Mouse (Mus musculus): ENCODE measurements at regions not wholly inside any gene's neighbourhood (a gene's known extent, or its start where the extent isn't known, plus 50 kb on each side); places are given as distances from the start of the nearest gene placed in this dataset.

DNA sequence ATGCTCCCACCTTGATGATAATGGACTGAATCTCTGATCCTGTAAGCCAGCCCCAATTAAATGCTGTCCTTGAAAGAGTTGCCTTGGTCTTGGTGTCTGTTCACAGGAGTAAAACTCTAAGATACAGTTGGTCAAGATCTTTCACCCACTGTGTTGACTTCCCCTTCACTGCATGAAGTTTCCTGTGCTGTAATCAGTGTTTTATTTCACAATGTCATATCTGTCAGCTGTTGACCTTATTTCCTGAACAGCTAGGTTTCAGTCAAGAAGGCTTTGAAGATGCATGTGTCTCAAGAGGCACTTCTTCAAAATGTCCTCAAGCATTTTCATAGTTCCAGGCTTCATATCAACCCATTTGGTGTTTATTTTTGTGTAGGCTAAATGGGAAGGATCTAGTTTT, 597.3 kb upstream of the Fam92a start:
- no peak for DNase-seq (ENCODE audit: low spot score)

DNA sequence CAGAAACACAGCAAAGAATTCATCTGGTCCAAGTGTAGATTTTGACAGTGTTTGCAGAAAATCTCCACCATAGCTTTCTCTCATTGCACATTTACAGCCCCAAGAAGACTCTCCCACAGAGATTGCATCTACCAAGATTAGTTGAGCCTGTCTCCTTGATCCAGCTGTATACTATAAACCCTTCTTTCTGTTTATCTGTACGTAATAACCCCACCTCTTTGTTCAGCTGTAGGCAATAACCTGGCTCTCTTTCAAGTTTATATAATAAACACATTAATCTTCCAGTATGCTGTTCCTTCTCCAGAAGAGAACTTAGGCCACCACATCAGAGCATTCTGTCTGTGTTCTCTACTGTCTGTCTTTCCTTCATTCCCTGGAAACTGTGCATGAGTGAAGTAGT, 594.9 kb upstream of the Fam92a start:
- no peak for DNase-seq (ENCODE audit: low spot score)

DNA sequence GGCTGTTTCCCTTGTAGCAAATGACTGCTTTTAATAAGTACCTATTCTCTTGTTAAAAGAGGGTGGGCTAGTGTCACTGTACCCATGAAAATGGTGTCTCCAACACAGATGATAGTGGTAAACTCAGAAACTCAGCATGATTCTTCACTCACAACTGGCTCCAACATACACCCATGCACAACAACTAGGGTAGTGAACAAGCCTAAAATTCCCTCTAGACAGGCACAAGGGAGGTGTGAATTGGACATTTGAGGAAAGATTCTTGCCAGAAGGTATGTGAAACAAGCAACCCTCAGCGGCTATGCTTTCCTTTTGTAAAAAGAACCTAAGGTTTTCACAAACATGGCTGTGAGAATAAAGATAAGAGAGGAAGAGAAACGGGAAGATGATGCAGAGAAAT, 579.0 kb upstream of the Fam92a start:
- no peak for DNase-seq (ENCODE audit: low spot score)

DNA sequence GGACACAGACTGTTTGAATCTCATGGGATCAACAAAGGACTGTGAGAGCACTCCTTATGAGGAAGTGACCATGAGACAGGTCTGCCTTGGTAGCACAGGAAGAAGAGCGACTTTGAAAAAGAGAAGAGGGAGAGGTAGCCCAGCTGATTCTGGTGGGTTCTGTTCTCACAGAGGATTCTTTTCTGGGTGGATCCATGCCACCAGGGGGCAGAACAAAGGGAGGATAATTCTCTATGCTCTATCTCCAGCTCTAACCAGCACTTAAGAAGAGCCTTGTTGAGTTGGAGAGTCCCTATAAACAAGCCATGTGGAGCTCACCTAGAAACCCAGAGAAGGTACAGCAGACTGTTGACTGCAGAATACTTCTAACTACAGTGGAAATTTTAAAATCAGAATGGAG, 578.1 kb upstream of the Fam92a start:
- DNase-seq (ENCODE audit: low spot score) = no peak

DNA sequence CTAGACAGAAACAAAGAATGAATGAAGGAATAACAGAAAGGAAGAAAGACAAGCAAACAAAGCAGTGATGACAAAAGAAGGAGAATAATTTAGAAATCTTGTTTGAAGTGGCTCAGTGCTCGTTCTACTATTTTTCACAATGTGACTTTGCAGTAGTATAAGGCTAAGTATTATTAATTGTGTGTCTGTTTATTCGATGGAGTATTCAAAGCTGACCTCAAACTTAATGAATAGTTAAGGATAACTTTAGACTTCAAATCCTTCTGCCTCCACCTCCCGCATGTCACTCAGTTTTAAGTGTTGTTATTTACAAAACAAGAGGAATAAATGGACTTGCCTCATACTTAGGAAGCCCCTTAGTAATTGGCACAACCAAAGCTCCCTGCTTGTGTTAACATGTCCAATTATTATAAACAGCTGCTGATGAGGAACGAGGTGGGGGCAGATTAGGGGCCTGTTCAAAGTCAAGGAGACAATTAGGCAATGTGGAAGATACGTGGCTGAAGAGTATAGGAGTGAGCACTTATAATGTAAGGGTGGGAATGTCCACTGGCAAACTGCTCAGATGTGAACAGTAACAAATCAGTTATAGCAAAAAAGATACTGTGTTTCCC, 572.0 kb upstream of the Fam92a start:
- no peak for DNase-seq (ENCODE audit: low spot score)

DNA sequence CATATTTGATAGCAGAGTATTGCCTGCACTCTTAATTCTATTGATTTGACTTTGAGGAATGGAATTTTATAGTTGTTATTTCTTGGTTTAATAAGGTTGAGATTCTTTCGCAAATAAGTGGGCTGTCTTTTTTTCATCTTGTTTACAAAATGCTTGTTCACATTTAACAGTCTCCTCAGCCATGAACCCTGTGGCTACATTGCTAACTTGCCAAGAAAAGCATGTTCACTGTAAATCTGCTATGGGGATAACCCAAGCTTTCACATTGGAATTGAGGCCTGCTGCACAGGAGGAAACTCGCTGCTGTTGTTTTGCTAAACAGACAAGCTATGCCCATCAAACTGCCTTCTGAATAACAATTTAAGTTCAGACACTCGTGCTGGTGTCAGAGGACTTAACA, 564.6 kb upstream of the Fam92a start:
- DNase-seq (ENCODE audit: low spot score) = no peak

DNA sequence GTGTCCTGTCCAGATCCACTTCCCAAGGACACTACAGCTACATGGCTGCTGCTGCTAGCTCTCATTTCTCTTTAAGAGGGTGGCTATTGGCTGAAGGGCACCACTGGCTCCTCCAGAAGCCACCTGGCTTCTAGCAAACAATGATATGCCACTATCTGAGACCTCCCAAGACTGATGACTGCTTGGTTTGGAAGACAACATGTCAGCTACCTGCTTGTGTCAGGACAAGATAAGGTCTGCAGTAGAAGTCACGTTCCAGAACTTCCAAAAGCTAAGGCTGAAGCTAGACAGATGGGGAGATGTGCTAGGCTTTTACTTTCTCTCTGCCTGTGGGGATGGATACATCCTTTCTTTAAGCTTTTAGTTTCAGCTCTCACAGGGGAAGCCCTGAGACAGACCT, 528.4 kb upstream of the Fam92a start:
- DNase-seq (ENCODE audit: low spot score) = no peak

DNA sequence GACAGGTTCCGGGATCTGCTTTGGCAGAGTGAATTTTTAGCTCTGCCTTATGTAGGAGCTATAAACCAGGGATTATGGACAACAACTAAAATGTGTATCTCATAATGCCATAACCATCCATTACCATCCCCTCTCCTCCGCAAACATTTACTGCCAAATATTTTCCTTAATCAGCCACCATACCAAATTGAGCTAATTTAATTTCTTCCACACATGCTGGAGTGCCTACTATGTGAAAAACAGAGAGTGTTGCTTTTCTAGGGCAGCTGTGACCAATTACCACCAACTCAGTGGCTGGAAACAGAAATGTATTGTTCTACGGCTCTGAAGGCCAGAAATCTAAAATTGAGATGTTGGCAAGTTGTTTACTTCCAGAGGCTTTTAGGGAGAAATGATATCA, 506.0 kb upstream of the Fam92a start:
- no peak for DNase-seq (ENCODE audit: low spot score)

DNA sequence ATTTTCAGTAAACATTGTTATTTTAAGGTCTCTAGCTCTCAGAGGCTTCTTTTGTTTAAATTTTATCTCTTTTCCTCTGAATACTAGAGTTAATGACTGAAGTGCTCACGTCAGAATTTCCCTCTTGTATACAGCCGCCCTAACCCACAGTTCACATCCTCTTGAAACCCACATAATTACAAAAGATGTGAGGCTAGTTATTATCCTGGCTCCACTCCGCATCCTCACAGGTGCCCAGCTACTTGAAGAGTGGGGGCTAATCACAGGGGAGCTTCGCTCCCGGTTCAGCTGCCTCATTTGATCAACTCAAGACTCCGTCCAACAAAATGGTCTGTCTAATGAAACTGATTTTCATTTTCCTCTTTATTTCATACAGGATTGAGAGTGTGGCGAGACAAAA, 499.6 kb upstream of the Fam92a start:
- DNase-seq (ENCODE audit: low spot score) = no peak

DNA sequence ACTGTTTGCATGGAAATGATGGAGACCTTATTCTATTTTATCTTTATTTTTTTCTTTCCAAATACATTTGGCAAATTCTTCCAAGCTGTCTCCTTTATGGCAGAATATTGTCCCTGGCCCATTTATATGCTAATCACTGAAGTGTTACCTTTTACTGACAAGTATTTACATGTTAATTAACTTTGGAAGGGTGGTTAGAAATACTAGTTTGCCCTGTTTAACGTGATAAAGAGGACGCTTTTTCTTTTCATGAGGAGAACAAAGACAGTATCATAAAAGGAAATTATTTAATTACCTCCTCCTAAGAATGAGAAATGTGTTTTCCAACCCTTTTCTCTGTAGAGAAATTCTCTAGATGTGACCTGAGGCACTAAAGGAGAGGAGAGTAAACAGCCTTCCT, 491.4 kb upstream of the Fam92a start:
- DNase-seq (ENCODE audit: low spot score) = no peak

DNA sequence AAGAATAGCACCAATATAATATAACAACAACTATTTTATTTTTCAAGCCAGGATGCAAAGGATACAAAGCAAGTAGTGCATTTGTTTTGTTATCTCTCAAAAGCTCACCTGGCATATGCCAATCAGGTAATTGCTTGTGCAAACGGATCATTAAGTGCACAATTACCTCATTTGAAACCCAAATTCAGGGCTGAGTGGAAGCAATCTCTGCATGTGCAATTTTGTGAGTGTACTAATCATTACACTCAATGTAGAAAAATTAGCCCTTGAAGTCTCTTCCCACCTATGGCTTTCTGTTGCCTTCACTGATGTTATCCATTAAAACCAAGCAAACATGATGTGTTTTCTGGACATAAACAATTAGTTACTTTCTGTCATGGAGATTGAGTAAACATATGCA, 490.9 kb upstream of the Fam92a start:
- no peak for DNase-seq (ENCODE audit: low spot score)

DNA sequence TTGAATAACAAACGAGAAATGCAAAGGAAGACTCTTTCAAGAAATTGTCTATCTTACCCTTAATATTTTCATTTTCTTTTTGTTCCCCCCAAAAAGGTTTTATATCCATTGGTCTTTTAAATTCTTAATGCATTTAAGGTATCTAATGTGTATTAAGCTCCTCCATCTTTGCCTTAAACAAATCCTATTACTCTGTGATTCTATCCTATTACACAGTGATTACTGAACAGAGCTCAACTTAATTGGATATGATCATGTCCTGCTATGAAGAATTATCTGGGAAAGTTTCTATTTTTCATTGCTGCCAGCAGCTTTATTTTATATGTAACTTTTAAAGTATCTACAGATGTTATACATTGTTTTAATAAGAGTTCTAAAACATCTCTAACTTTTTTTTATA, 487.3 kb upstream of the Fam92a start:
- no peak for DNase-seq (ENCODE audit: low spot score)

DNA sequence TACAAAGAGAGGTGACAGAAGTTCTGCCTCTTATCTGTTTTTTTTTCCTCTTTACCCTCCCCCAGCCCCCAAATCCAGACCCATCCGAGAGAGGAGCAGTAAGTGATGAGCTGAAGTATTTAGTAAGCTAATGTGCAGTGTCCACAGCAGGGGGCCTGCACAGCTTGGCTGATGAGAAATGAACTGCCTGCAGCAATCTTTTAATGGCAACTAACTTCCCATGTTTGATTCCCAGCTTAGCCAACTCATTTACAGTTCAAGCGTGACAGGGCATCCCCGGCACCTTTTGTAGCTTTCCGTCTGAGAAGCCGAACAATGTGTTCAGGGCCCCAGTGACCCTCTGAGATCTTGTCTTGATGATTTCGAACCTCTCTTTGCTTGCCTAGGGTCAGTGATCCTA, 486.8 kb upstream of the Fam92a start:
- no peak for DNase-seq (ENCODE audit: low spot score)

DNA sequence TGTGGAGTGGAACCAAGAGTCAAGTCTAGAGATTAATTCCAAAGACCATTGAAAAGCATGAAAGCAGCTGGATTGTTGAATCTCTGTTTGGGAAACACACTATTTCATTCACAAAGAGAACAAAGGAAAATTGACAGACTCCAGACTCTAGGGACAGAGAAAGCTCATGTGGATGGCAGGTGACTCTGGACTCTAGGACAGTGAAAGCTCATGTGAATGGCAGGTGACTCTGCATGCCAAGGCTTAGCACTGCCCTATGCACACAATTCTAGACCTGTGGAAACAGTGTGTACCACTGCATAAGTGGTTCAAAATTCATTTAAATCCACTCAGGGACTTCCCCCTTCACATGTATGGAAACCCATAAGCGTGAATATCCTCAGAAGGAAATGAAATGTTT, 486.0 kb upstream of the Fam92a start:
- no peak for DNase-seq (ENCODE audit: low spot score)

DNA sequence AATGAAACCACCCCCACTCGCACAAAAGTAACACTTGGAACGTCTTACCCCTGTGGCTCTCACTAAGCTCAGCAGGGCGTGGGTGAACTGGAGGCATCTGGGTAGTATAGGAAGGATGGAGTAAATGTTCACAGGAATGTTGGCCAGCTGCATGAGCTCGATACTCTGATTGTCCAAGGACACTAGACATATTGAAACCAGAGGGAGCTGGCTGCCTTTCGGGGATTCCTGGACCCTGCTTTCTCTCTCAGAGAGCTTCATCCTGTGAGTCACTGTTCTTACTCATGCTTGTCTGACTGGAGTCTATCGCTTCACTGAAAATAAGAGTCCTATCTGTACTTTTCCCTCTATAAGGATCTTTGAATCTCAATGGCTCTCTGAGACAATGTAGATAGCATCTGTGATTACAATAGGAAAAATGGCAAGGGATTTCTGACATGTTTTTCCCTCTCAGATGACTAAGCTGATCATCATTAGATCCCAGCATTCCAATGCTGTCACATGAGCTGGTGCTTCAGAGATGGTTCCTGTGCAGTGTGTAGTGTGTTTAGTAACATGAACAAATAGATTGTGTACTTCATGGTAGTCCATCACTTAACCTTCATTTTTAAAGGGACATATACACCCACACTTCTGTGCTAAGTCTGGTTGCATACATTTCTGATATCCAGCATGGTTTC, 485.2 kb upstream of the Fam92a start:
- DNase-seq (ENCODE audit: low spot score) = no peak

DNA sequence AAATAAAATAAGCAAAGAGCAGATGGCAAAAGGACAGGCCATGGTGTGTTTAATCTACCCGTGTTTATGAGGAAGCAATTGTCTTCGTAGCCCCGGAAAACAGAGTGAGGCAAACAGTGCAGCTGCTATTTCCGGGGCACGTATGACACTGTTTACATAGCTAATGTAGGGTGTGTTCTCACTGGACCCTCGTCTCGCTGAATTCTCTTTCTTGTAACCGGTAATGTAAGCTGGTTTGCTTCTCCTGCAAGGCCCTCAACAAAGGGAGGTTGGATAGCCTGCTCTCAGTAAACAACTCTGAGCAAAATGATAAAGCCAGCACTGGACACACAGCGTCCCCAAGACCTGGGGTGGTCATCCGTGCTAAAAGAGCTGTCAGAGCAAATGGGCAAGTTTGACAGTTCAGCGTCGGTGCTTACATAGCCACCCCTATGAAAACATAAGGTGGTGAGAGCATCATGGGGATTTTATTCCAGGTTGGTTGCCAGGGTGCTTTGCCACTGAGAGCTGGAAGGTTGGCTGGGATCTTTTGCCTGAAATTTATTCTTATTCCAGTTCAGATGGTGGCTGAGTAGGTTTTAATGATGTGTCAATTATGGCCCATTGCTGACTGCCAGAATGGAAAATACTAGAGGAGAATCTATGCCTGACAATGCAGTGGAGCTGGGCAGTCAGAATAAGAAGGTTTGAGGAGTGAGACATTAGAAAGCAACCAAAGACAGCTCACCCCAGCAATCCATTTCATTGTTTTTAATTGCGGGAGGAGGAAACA, 483.8 kb upstream of the Fam92a start:
- DNase-seq (ENCODE audit: low spot score) = no peak

DNA sequence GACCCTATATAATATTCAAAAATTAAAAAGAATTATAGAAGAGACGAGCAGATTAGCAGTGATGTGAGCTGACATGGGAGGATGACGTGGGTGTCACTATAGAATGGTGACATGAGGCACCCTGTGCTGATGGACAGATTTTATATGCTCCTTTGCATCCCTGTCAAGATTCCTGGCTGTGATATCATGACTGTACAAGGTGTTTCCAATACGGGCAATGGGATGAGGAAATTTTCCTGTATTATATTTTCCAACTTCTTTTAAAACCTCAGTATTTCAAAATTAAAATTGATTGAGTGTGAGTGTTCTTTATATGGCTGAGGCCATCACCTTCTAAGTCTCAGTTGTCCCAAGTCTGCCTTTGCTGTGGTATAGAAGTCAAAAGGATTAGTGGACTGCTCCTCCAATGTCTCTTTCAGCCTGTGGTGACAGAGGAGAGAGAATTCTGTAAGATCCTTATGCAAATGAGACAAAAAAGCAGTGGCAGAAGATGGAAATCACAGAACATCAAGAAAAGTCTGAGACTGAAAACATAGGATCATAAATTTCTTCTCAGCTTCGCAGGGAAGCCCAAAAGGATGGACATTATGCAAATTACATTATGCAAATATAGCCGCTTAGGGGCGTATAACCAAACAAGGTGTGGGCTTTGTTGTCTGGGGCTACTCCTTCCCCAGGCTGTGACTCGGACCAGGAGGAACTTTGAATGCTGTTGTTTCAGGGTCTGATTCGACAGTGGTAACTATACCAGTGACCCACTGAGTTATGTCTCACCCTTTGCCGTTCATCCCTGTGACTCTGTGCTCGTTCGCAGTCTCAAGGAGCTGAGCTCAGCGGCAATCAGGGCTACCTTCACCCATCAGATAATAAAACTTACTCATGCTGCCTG, 483.0 kb upstream of the Fam92a start:
- no peak for DNase-seq (ENCODE audit: low spot score)

DNA sequence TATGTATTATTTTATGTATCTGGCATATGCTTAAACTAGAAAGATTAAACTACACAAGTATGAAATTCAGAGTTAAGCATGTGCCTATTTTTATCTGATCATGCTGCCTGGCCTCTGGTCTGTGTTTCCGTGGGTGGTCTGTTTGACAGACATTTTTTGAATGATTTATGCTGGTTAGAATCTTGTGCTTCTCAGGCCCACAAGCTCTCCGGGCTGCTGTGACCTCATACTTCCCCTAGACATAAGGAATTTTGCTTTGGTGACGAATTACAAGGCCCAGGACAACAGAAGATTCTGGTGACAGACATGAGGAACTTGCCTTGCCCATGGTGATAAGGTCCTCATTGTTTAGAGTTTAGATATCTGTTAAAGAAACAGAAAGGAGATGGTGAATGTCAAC, 475.9 kb upstream of the Fam92a start:
- DNase-seq (ENCODE audit: low spot score) = no peak

DNA sequence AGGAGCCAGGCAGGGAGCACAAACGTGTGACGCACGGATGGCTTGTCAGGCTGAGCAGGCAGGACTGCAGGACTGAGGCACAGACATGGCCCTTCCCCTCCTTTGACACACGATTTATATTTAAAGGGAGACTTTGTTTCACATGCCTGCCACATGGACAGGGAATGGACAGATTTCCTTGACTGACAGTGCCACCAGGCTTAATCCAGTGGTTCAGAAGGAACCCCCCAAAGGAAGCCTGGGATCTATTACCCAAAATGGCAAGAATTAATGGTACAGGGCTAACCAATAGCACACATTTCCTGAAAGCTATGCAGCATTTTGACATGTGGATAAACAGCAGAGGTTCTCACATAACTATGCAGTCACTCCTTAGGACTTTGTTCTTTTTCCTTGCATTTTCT, 470.7 kb upstream of the Fam92a start:
- no peak for DNase-seq (ENCODE audit: low spot score)

DNA sequence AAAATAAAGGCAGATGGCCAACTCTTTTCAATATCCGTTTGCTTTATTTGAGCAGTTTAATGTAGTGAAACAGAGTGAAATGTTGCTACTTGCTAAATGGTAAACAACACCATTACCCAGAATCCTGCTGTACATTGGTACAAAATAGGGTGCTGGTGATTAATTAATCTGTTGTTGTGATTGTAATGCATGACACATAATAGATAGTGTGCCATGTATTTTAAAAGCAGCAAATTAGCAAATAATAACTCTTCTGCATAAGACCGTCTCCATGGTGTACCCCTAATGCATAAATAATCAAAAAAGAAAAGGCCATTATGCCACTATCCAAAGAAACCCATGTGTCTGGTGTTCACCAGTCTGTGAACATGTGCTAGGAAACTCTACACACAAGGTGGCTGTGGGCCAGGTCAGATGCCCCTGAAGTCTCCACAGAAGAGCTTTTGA, 457.6 kb upstream of the Fam92a start:
- DNase-seq (ENCODE audit: low spot score) = no peak

DNA sequence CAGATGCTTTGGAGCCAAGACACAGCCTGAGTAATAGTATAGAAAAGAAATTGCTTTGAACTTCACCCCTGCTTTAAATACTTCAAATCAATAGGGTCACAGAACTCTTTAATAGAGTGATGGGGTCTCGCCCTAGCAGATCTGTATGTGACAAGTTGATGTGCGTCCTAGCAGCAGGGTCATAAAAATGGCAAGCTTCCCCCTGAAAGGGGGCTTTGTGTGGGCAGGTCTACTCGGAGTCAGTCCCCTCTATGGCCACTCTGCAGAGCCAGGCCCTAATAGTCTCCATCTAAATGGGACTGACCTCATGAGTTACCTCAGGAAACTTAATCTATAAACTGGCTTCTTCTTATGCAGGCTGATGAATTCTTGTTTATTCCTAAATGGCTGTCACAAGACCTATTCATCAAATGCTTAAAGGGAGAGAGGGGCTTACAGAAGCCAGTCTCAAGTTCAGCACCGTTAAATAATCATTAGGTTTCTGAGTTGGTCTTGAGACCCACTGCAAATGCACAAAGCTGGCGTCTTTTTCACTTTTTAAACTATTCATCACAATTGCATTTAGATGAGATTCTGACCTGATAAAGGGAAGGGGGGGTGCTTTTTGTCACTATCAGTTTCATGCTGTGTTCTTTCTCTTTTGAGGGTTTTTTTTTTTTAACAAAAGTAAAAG, 457.0 kb upstream of the Fam92a start:
- no peak for DNase-seq (ENCODE audit: low spot score)

All from T-cell, adult 2 months (primary cell).